Mouse (Mus musculus): ENCODE measurements around the gene Sirt7. TPM values are rescaled to one million over a fixed set of nuclear protein-coding genes. Genes with fewer than 3 reads are reported as not detected.

Gene Sirt7
- polyA plus RNA-seq, 1 experiment from 2014 or later: 28.1 TPM

GRCm38 (mm10) chr11:120643601-120643987 lies 18.6 kb upstream of the Sirt7 start, which contains the start of gene Pycr1:
Gene Pycr1 (minus strand): TSS chr11:120643769.
- ATAC-seq (replicated peaks; ENCODE audit: extremely low read depth, insufficient read depth, low FRiP score): peak; percentile 97
- H3K27me3 ChIP-seq (ENCODE audit: control insufficient read depth, insufficient read depth, low read length): peaks cover 2% of the 10 kb centered on the region; the same call in 1 of the 2 replicates
- H3K9ac ChIP-seq (ENCODE audit: low read length): peak within 1 kb of the TSS; percentile 80
- H3K9me3 ChIP-seq (replicated peaks; ENCODE audit: control insufficient read depth, low read length): no peaks in the 10 kb centered on the region
- peak within 1 kb of the TSS; percentile 44 for H3K27ac ChIP-seq (ENCODE audit: low read length)
- peak within 1 kb of the TSS; percentile 98 for H3K4me2 ChIP-seq (ENCODE audit: low read depth, low read length)
- no peaks in the 10 kb centered on the region for H3K36me3 ChIP-seq (ENCODE audit: control insufficient read depth, insufficient read depth)
- H3K4me3 ChIP-seq (ENCODE audit: low read length): peak within 1 kb of the TSS; percentile 66
- under 1% methylated on average over 15 of the region's 15 CpGs for WGBS
- H3K4me1 ChIP-seq (ENCODE audit: control insufficient read depth, insufficient read depth, low read length): peaks cover 16% of the 10 kb centered on the region

GRCm38 (mm10) chr11:120642939-120643600 lies 18.0 kb upstream of the Sirt7 start:
- H3K9ac ChIP-seq (ENCODE audit: low read length): peak overlapping the region; percentile 80
- H3K36me3 ChIP-seq (ENCODE audit: control insufficient read depth, insufficient read depth): no peaks in the 10 kb centered on the region
- WGBS: 2% methylated on average over 18 of the region's 18 CpGs
- H3K4me1 ChIP-seq (ENCODE audit: control insufficient read depth, insufficient read depth, low read length): peaks cover 14% of the 10 kb centered on the region
- H3K4me2 ChIP-seq (ENCODE audit: low read depth, low read length): peak overlapping the region; percentile 98
- ATAC-seq (replicated peaks; ENCODE audit: extremely low read depth, insufficient read depth, low FRiP score): peak; percentile 25; the same call in 1 of the 2 replicates
- peaks cover 2% of the 10 kb centered on the region; the same call in 1 of the 2 replicates for H3K27me3 ChIP-seq (ENCODE audit: control insufficient read depth, insufficient read depth, low read length)
- H3K4me3 ChIP-seq (ENCODE audit: low read length): peak overlapping the region; percentile 66
- H3K9me3 ChIP-seq (replicated peaks; ENCODE audit: control insufficient read depth, low read length): no peaks in the 10 kb centered on the region
- H3K27ac ChIP-seq (ENCODE audit: low read length): peak overlapping the region; percentile 44

GRCm38 (mm10) chr11:120641869-120642268 lies 16.8 kb upstream of the Sirt7 start:
- H3K4me3 ChIP-seq (ENCODE audit: low read length): no peak overlapping the region
- no peak overlapping the region for H3K4me2 ChIP-seq (ENCODE audit: low read depth, low read length)
- H3K36me3 ChIP-seq (ENCODE audit: control insufficient read depth, insufficient read depth): no peaks in the 10 kb centered on the region
- H3K9ac ChIP-seq (ENCODE audit: low read length): no peak overlapping the region
- H3K27me3 ChIP-seq (ENCODE audit: control insufficient read depth, insufficient read depth, low read length): peaks cover 2% of the 10 kb centered on the region; the same call in 1 of the 2 replicates
- H3K4me1 ChIP-seq (ENCODE audit: control insufficient read depth, insufficient read depth, low read length): peaks cover 10% of the 10 kb centered on the region
- H3K27ac ChIP-seq (ENCODE audit: low read length): no peak overlapping the region
- 79% methylated on average over 8 of the region's 8 CpGs for WGBS
- H3K9me3 ChIP-seq (replicated peaks; ENCODE audit: control insufficient read depth, low read length): no peaks in the 10 kb centered on the region
- ATAC-seq (replicated peaks; ENCODE audit: extremely low read depth, insufficient read depth, low FRiP score): no peak

- Histone ChIP-seq H3K9me3 (replicated peaks; ENCODE audit: control insufficient read depth, low read length) (no peaks in the 10 kb centered on the region), H3K36me3 (ENCODE audit: control insufficient read depth, insufficient read depth) (no peaks in the 10 kb centered on the region), H3K4me3 (ENCODE audit: low read length) (no peak overlapping the region), H3K27ac (ENCODE audit: low read length) (no peak overlapping the region), H3K27me3 (ENCODE audit: control insufficient read depth, insufficient read depth, low read length) (peaks cover 2% of the 10 kb centered on the region; the same call in 1 of the 2 replicates), H3K4me1 (ENCODE audit: control insufficient read depth, insufficient read depth, low read length) (peaks cover 10% of the 10 kb centered on the region), H3K9ac (ENCODE audit: low read length) (no peak overlapping the region), H3K4me2 (ENCODE audit: low read depth, low read length) (no peak overlapping the region)
- ATAC-seq (replicated peaks; ENCODE audit: extremely low read depth, insufficient read depth, low FRiP score): no peak
- WGBS: 53% methylated on average over 9 of the region's 9 CpGs
Measured at GRCm38 (mm10) chr11:120641255-120641654, 16.2 kb upstream of the Sirt7 start.

- H3K27me3 ChIP-seq (ENCODE audit: control insufficient read depth, insufficient read depth, low read length): no peaks in the 10 kb centered on the region
- no peaks in the 10 kb centered on the region for H3K36me3 ChIP-seq (ENCODE audit: control insufficient read depth, insufficient read depth)
- ATAC-seq (replicated peaks; ENCODE audit: extremely low read depth, insufficient read depth, low FRiP score): no peak
- H3K9ac ChIP-seq (ENCODE audit: low read length): no peak overlapping the region
- whole genome bisulfite sequencing: 79% methylated on average over 5 of the region's 5 CpGs
- H3K4me2 ChIP-seq (ENCODE audit: low read depth, low read length): no peak overlapping the region
- H3K4me3 ChIP-seq (ENCODE audit: low read length): no peak overlapping the region
- no peak overlapping the region for H3K27ac ChIP-seq (ENCODE audit: low read length)
- no peaks in the 10 kb centered on the region for H3K9me3 ChIP-seq (replicated peaks; ENCODE audit: control insufficient read depth, low read length)
- peaks cover 25% of the 10 kb centered on the region for H3K4me1 ChIP-seq (ENCODE audit: control insufficient read depth, insufficient read depth, low read length)
Measured at GRCm38 (mm10) chr11:120634810-120635209, 9.8 kb upstream of the Sirt7 start.

- H3K9me3 ChIP-seq (replicated peaks; ENCODE audit: control insufficient read depth, low read length): no peaks in the 10 kb centered on the region
- H3K27me3 ChIP-seq (ENCODE audit: control insufficient read depth, insufficient read depth, low read length): no peaks in the 10 kb centered on the region
- H3K4me2 ChIP-seq (ENCODE audit: low read depth, low read length): peak within 1 kb of the TSS; percentile 83
- H3K27ac ChIP-seq (ENCODE audit: low read length): peak within 1 kb of the TSS; percentile 87
- H3K4me3 ChIP-seq (ENCODE audit: low read length): peak within 1 kb of the TSS; percentile 77
- H3K4me1 ChIP-seq (ENCODE audit: control insufficient read depth, insufficient read depth, low read length): peaks cover 32% of the 10 kb centered on the region
- WGBS: 10% methylated on average over 58 of the region's 58 CpGs
- peak; percentile 88 for ATAC-seq (replicated peaks; ENCODE audit: extremely low read depth, insufficient read depth, low FRiP score)
- peak within 1 kb of the TSS; percentile 94 for H3K9ac ChIP-seq (ENCODE audit: low read length)
- H3K36me3 ChIP-seq (ENCODE audit: control insufficient read depth, insufficient read depth): peaks cover 6% of the 10 kb centered on the region
Measured at GRCm38 (mm10) chr11:120633520-120634343, 8.7 kb upstream of the Sirt7 start, which contains the start of gene Mafg. Gene Mafg (minus strand): TSS chr11:120633600.

- no peaks in the 10 kb centered on the region for H3K27me3 ChIP-seq (ENCODE audit: control insufficient read depth, insufficient read depth, low read length)
- ATAC-seq (replicated peaks; ENCODE audit: extremely low read depth, insufficient read depth, low FRiP score): peak; percentile 80
Measured at GRCm38 (mm10) chr11:120632559-120633519, 7.8 kb upstream of the Sirt7 start.

GRCm38 (mm10) chr11:120631726-120632448 lies 6.8 kb upstream of the Sirt7 start:
- no peaks in the 10 kb centered on the region for H3K9me3 ChIP-seq (replicated peaks; ENCODE audit: control insufficient read depth, low read length)
- H3K4me2 ChIP-seq (ENCODE audit: low read depth, low read length): peak overlapping the region; percentile 83
- H3K36me3 ChIP-seq (ENCODE audit: control insufficient read depth, insufficient read depth): peaks cover 8% of the 10 kb centered on the region
- 0 out of 2 replicates have a peak overlapping the region, but pooled peaks have one; percentile 52 for H3K27ac ChIP-seq (ENCODE audit: low read length)
- WGBS: 54% methylated on average over 4 of the region's 4 CpGs
- peak overlapping the region; percentile 94 for H3K9ac ChIP-seq (ENCODE audit: low read length)
- ATAC-seq (replicated peaks; ENCODE audit: extremely low read depth, insufficient read depth, low FRiP score): no peak
- H3K4me3 ChIP-seq (ENCODE audit: low read length): peak overlapping the region; percentile 77
- no peaks in the 10 kb centered on the region for H3K27me3 ChIP-seq (ENCODE audit: control insufficient read depth, insufficient read depth, low read length)
- peaks cover 32% of the 10 kb centered on the region for H3K4me1 ChIP-seq (ENCODE audit: control insufficient read depth, insufficient read depth, low read length)

More at GRCm38 (mm10) chr11:120632559-120633519, 7.8 kb upstream of the Sirt7 start:
- H3K4me1 ChIP-seq (ENCODE audit: control insufficient read depth, insufficient read depth, low read length): peaks cover 32% of the 10 kb centered on the region
- H3K4me2 ChIP-seq (ENCODE audit: low read depth, low read length): peak overlapping the region; percentile 83
- no peaks in the 10 kb centered on the region for H3K9me3 ChIP-seq (replicated peaks; ENCODE audit: control insufficient read depth, low read length)
- peak overlapping the region; percentile 94 for H3K9ac ChIP-seq (ENCODE audit: low read length)
- WGBS: under 1% methylated on average over 110 of the region's 116 CpGs
- H3K27ac ChIP-seq (ENCODE audit: low read length): peak overlapping the region; percentile 87
- peaks cover 8% of the 10 kb centered on the region for H3K36me3 ChIP-seq (ENCODE audit: control insufficient read depth, insufficient read depth)
- peak overlapping the region; percentile 77 for H3K4me3 ChIP-seq (ENCODE audit: low read length)

All from heart, embryonic 16.5 days (tissue).